Mouse (Mus musculus): ENCODE data around the gene Msh4.
A peak's percentile ranks its signal among the peaks of the same experiment; 100 is the strongest.
"Not testable (repeated sequence)": the region's sequence is repeated elsewhere in the genome, so short reads cannot be mapped to it uniquely, and the experiment has no call there.

Gene Msh4

GRCm38 (mm10) chr3:153849368-153850015 is 56.4 kb downstream of the Msh4 start:
- DNase-seq (ENCODE audit: low read depth, low spot score) = peak; percentile 18

GRCm38 (mm10) chr3:153847207-153847733 is 58.7 kb downstream of the Msh4 start:
- DNase-seq (ENCODE audit: low read depth, low spot score) = no peak

GRCm38 (mm10) chr3:153846109-153846508 is 59.8 kb downstream of the Msh4 start:
- no peak for DNase-seq (ENCODE audit: low read depth, low spot score)

DNA sequence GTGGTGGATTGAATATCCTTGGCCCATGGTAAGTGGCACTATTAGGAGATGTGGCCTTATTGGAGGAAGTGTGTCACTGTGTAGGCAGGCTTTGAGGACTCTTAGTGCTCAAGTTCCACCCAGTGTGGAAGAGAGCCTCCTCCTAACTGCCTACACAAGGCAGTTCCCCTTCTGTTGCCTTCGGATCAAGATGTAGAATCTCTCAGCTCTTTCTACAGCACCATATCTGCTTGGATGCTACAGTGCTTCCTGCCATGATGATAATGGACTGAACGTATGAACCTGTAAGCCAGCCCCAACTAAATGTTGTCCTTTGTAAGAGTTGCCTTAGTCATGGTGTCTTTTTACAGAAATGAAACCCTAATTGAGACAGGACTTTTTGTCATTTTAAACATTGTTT is 60.4 kb downstream of the Msh4 start:
- no peak for DNase-seq (ENCODE audit: low read depth, low spot score)

- DNase-seq (ENCODE audit: low read depth, low spot score) = no peak
Observed at GRCm38 (mm10) chr3:153844757-153845156, 61.2 kb downstream of the Msh4 start.

DNA sequence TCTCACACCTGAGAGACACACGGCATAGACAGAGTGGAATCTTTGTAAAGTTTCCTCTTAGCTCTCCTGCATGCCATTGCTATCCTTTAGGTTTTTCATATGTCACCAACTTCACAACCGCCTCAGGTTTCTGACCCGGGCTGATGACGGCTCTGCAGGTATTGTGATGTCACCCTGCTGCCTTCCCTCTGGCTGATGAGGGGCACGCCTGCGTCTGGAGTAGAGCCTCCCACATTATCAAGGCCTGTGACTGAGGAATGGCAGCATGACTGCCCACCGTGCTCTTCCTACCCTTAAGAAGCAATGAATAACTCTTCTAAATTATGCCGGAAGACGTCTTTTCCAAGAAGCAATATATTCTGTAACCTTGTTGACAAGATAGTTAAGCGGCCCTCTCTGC is 61.9 kb downstream of the Msh4 start, which contains the start of gene Asb17:
Gene Asb17, plus strand, starts transcription at position 180 of the 400 bp plus-strand sequence.
- no peak for DNase-seq (ENCODE audit: low read depth, low spot score)

- DNase-seq (ENCODE audit: low read depth, low spot score) = no peak
Observed at GRCm38 (mm10) chr3:153837593-153837992, 68.3 kb downstream of the Msh4 start.

GRCm38 (mm10) chr3:153836316-153836715 is 69.6 kb downstream of the Msh4 start:
- no peak for DNase-seq (ENCODE audit: low read depth, low spot score)

- DNase-seq (ENCODE audit: low read depth, low spot score) = peak; percentile 80
Observed at GRCm38 (mm10) chr3:153835455-153836086, 70.4 kb downstream of the Msh4 start.

- no peak for DNase-seq (ENCODE audit: low read depth, low spot score)
Observed at GRCm38 (mm10) chr3:153834071-153834470, 71.9 kb downstream of the Msh4 start.

DNA sequence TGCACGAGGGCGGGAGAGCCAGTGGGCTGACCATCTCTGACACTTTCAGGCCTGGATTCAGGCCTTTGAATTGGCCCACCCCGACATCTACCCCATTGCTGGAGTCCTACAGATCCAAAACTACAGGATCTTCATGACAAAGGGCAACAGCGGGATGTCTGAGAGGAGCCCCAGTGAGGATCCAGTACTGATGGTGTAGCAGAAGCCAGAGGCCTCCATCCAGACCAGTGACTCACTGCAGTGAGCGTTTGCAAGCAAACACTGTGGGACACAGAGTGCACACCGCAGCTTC is 73.3 kb downstream of the Msh4 start:
- DNase-seq (ENCODE audit: low read depth, low spot score) = no peak

DNA sequence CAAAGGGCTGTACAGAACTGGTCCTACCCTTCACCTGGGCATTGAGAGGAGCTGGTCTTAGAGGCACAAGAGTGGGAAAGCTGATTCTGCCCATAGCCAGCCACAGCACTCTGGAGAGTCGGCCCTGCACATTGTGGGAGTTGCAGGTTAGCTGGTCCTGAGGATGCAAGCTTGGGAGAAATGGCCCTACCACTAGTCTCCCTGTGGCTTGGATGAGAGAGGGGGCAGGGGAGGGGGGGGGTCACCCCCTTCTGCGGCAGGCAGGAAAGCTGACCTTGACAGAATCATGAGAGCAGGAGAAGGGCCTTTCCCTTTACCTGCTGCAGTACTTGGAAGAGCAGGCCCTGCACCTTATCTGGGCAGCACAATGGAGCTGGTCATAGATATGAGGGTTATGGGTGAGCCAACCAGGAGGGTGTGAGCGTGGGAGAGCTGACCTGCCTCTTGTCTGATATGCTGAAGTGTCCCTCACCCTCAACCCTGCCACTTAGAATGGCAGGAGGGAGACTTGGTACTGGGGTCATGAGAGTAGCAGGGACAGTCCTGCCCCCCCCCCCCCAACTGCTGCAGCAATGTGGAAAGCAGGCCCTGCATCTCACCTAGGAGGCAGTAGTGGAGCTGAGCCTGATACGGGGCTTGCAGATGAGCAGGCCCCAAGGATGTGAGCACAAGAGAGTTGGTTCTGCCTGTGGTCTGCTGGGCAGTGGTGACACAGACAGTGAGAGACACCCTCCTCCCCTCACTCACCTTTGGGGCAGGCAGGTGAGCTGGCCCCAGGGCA is 73.9 kb downstream of the Msh4 start:
- no peak for DNase-seq (ENCODE audit: low read depth, low spot score)

DNA sequence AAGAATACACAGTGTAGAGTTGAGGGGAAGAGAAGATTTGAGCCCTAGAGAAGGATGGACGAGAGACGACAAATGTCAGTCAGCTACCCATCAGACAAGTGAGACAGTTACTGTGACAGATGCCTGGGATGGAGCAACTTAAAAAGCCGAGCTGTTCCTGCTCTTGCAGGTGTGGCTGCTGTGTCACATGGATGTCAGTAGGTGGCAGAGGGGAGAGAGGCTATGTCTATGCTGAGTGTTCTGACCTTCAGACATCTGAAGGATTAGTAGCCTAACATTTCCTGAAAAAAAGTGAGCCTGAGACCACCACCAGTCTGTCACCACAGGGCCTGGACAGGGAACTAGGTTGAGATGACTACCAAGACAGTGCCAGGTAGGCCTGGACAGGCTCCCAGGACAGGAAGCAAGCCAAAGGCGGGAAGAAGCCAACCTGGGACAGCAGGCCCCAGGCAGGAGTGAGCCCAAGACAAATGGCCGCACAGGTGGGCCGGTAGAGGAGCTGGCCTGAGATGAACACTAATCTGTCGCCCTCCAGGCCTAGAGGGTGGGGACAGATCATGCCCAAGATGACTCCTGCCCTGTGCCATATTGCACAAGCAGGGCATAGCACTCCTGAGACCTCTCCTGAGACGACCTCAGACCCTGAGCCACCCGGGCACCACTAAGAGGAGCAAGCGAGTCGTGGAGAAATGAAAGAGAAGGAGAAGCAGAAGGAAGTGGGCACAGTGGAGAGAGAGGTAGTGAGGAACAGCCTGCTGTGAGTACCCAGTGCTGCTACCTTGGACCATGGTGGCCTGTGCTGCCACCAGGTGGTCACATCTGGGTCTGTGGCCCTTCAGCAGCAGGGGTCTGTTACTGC is 74.7 kb downstream of the Msh4 start:
- DNase-seq (ENCODE audit: low read depth, low spot score) = no peak

- not testable (repeated sequence) for DNase-seq (ENCODE audit: low read depth, low spot score)
Observed at GRCm38 (mm10) chr3:153829788-153830187, 76.2 kb downstream of the Msh4 start.

DNA sequence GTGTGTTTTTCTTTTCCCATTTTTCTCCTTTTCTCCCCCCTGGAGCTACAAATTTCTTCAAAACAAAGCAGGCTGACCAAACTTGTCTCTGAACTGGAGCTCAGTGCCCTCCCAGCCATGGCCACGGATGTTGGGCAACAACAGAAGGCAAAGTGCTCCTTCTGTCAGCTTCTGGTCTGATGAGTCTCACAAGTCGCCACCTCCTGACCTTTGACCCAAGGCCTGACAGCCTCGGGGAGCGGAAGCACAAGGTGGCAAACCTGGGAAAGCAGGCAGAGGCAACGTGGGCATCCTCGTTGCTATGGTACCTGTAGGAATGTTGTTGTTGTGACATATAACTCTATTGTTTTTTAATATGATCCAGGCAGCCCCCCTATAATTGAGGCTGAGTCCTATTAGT is 79.3 kb downstream of the Msh4 start:
- DNase-seq (ENCODE audit: low read depth, low spot score) = no peak

DNA sequence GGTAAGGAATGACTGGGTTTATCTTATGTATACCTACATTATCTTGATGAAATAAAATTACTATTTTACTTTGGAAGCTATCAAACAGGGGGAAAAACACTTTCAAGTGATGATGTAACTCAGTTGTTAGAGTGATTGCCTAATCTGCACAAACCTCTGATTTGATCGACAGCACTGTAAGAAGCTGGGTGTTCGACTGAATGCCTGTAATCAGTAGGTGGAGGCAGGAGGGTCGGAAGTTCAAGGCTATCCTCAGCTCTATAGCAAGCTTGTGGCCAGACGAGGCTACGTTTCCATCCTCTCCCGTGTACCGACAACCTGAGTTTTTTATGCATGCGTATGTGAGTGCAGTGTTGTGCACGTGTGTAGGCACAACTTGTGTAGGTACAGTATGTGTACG is 80.7 kb downstream of the Msh4 start:
- no peak for DNase-seq (ENCODE audit: low read depth, low spot score)

DNA sequence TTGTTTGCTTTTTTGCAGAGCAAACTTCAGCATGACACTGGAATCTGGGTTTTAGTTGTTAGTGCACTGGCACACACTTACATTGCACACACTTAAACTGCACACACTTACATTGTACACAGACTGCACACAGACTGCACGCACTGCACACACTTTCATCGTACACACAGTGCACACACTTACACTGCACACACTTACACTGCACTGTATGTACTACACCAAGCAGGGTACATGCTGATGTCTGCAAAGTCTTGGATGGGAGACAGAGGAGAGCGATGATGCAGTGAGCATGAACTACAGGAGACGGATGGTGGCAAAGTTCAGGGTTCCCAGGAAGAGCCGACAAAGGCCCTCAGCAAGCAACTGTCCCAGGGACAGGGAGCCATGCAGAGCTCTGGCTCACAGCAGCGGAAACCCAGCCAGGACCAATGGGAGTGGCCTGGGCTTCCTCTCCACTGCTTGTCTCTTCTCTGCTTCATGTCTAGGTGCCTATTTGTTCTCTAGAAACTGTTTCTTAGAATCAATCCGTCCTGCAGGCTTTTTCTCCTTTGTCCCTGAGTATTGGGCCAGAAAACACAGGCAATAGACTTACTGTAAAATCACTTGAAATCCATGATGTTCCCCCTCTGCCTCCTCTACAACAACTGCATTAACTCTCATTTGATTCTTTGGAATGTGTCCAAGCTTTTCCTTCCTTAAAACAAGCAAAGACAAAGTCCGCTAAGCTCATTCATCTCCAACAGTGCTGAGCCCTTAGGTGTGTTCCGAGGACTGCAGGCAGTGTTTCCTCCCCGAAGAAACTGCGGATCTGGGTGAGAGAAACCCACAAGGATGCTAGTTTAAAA is 82.0 kb downstream of the Msh4 start:
- DNase-seq (ENCODE audit: low read depth, low spot score) = no peak

DNA sequence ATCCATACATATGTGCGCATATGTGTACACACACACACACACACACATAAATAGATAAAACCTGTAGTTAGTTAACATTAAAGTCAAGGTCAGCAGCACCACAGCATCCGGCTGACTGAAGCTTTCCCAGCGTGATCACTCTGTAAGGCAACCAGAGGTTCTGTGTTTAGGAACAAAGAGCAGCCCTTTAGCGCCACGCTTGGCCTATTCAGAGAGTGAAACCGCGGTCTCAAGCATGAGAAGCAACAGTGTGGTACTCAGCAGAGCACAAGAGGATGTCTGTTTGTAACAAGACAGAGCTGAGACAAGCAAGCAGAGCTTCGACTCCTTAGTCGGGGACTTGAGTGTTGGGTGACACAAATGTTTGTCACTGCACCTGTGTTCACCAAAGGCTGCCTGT is 86.5 kb downstream of the Msh4 start:
- DNase-seq (ENCODE audit: low read depth, low spot score) = no peak

DNA sequence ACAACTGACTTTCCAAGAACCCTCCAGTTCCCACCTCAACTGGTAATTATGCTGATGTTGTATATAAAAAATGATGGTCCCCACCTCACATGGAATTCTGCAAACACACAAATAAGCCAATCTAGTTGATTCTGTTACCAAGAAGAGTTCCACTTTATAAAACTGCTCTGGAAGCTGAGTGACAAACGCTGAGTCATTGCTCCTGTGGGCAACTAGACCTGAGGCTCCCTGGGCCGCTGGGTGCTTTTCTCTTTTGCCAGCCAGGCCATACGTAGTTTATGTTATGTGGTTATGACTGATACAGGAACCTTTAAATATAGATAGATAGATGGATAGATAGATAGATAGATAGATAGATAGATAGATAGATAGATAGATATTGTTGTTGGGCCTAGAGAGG is 87.2 kb downstream of the Msh4 start:
- DNase-seq (ENCODE audit: low read depth, low spot score) = no peak

GRCm38 (mm10) chr3:153817376-153817890 is 88.5 kb downstream of the Msh4 start:
- DNase-seq (ENCODE audit: low read depth, low spot score) = no peak

GRCm38 (mm10) chr3:153814026-153814425 is 91.9 kb downstream of the Msh4 start:
- no peak for DNase-seq (ENCODE audit: low read depth, low spot score)
